Mouse (Mus musculus) mature B cell (primary cell): ENCODE measurements at regions not wholly inside any gene's neighbourhood (a gene's known extent, or its start where the extent isn't known, plus 50 kb on each side); places are given as distances from the start of the nearest gene placed in this dataset.

Source experiments
- in situ Hi-C: fragments of 300-500 bp; cut with MboI; formaldehyde crosslinking; loops from 2 replicates; pipeline ENCODE4 v1.14.3; 2019

- in situ Hi-C loops, result loop anchor here (5.0 kb wide), 1 partner anchor 171 kb away; the partner anchor contains the start of gene Stt3b
Observed at GRCm38 (mm10) chr9:115483024-115483423, 172.8 kb upstream of the Stt3b start.

- in situ Hi-C loops, result loop anchor here (5.0 kb wide), 1 partner anchor 171 kb away; the partner anchor contains the start of gene Stt3b
Observed at GRCm38 (mm10) chr9:115483721-115484120, 173.5 kb upstream of the Stt3b start.

GRCm38 (mm10) chr9:115484408-115484807 lies 174.2 kb upstream of the Stt3b start:
- in situ Hi-C loops, result loop anchor here (5.0 kb wide), 1 partner anchor 172 kb away; the partner anchor contains the start of gene Stt3b

- in situ Hi-C loops, result no loop called here
Observed at GRCm38 (mm10) chr9:115485219-115485618, 175.0 kb upstream of the Stt3b start.

- in situ Hi-C loops, result no loop called here
Observed at GRCm38 (mm10) chr9:115487175-115487760, 177.0 kb upstream of the Stt3b start.

GRCm38 (mm10) chr9:115488913-115489809 lies 178.9 kb upstream of the Stt3b start:
- in situ Hi-C loops, result no loop called here

GRCm38 (mm10) chr9:115492431-115493171 lies 182.4 kb upstream of the Stt3b start:
- in situ Hi-C loops, result no loop called here

- in situ Hi-C loops, result no loop called here
Observed at GRCm38 (mm10) chr9:115493765-115494164, 183.5 kb upstream of the Stt3b start.

- in situ Hi-C loops, result no loop called here
Observed at GRCm38 (mm10) chr9:115499536-115499935, 189.3 kb upstream of the Stt3b start.

- in situ Hi-C loops, result no loop called here
Observed at GRCm38 (mm10) chr9:115504789-115505188, 194.6 kb upstream of the Stt3b start.

- in situ Hi-C loops, result no loop called here
Observed at GRCm38 (mm10) chr9:115507131-115507689, 197.0 kb upstream of the Stt3b start.

GRCm38 (mm10) chr9:115512835-115513629 lies 202.8 kb upstream of the Stt3b start:
- in situ Hi-C loops, result no loop called here

GRCm38 (mm10) chr9:115517903-115518302 lies 207.7 kb upstream of the Stt3b start:
- in situ Hi-C loops, result no loop called here

- in situ Hi-C loops, result no loop called here
Observed at GRCm38 (mm10) chr9:115524161-115524560, 213.9 kb upstream of the Stt3b start.

- in situ Hi-C loops, result no loop called here
Observed at GRCm38 (mm10) chr9:115524591-115524990, 214.4 kb upstream of the Stt3b start.

- in situ Hi-C loops, result no loop called here
Observed at GRCm38 (mm10) chr9:115526322-115526721, 216.1 kb upstream of the Stt3b start.

GRCm38 (mm10) chr9:115526981-115527380 lies 216.8 kb upstream of the Stt3b start:
- in situ Hi-C loops, result no loop called here

- in situ Hi-C loops, result no loop called here
Observed at GRCm38 (mm10) chr9:115534198-115534597, 224.0 kb upstream of the Stt3b start.

GRCm38 (mm10) chr9:115543665-115544064 lies 233.4 kb upstream of the Stt3b start:
- in situ Hi-C loops, result no loop called here

- in situ Hi-C loops, result no loop called here
Observed at GRCm38 (mm10) chr9:115545178-115545577, 235.0 kb upstream of the Stt3b start.

GRCm38 (mm10) chr9:115545792-115546191 lies 235.6 kb upstream of the Stt3b start:
- in situ Hi-C loops, result no loop called here
